Mouse (Mus musculus) neural tube, embryonic 10.5 days (tissue): ENCODE measurements around the gene Cpne6.

ENCODE experiments used
- DNase-seq: peaks from one replicate; pipeline ENCODE4 v3.0.0-alpha.2; 2017; ENCODE audit warnings: low spot score; ENCODE audit errors: extremely low spot score

Gene Cpne6

GRCm38 (mm10) chr14:55510125-55510731, at the start of gene Cpne6:
Gene Cpne6 (plus strand): TSS chr14:55510445.
- DNase-seq = no peak

DNA sequence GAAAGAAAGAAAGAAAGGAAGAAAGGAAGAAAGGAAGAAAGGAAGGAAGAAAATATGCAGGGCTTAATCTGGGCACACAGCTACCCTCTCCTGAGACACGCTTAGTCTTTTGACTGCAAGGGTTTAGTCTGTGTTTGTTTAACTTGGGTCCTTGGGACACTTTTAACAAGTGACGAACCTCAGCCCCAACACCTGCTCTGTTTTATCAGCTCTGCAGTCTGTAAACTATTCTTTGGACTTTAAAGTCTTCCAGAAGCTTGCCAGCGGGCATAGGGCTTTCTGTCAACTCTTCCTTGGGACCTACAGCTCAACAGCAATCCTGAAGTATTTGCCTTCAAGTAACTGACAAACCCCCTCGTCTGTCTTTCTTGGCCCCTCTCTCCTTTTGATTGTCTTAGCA, 48.5 kb upstream of the Cpne6 start:
- DNase-seq = no peak

DNA sequence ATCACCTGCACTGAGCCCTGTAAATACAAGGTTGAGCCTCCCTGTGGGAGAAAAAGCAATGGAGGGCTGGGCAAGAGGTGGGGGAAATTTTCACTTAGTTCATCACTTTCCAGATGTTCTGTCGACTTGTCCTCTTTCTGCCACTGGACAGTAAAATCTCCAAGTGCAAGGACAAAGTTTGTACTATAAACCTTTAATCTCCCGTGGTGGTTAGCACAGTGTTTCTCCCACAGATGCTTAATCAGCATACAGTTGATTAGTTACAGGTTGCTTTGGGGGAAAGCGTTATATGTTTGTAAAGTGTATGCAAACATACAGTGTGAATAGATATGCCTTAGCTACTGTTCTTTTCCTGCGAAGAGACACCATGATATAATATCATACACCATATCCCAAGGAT, 43.8 kb upstream of the Cpne6 start:
- DNase-seq = no peak

- DNase-seq = no peak
These were observed 43.1 kb upstream of the Cpne6 start for GRCm38 (mm10) chr14:55467108-55467507.

DNA sequence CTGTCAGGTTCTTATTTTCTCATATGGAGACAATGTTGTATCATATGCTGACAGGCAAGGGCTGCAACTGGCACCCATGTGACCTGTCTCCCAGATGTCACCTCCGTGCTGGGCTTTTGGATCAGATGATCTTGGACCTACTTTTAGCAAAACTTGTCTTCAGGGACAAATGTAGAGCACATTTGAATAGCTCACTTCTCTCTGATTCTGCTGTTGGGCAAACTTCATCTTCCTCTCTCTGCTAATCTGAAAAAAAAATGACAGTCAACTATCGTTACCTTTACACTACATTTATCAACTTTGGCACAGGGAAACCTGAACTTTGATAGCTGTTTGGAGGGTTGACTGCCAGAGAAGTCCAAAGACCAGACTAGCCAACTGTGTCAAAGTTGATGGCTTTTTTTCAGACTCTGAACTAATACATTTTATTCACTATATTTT, 41.9 kb upstream of the Cpne6 start:
- DNase-seq = no peak

DNA sequence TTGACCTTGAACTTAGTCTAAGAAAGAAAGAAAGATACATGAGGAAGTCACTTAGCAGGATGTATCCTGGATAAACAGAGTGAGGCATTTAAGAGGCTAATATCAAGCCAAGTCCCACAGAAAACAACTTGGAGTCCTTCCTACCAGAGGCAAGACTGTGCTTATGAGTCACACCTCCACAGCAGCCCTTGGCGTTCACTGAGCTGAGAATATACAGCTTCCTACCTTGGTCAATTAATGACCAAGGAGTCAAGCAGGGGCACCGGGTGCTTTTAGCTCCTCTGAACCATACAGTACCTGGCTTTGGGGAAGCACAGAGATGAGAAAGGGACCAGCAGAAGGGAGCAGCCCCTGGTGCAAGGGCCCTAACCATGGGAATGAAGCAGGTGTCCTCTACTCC, 41.2 kb upstream of the Cpne6 start:
- no peak for DNase-seq

DNA sequence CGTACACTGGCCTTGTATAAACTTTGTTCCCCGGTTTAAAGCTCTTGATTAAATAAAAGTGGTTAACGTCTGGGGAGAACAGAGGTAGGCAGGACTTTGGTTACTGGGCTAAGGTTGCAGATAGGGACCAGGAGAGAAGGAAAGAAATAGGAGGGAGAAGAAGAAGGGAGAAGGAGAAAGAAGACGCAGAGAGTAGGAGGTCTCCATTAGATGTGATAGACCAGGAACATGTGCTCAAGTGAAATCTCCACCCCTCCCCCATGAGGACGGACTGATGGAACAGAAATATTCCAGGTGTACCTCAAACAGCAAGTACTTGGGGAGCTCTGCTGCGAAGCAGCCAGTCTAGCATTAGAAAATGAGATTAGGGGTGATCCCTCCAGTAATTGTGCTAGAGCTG, 40.4 kb upstream of the Cpne6 start:
- DNase-seq = no peak

GRCm38 (mm10) chr14:55470806-55471205, 39.4 kb upstream of the Cpne6 start:
- DNase-seq = no peak

DNA sequence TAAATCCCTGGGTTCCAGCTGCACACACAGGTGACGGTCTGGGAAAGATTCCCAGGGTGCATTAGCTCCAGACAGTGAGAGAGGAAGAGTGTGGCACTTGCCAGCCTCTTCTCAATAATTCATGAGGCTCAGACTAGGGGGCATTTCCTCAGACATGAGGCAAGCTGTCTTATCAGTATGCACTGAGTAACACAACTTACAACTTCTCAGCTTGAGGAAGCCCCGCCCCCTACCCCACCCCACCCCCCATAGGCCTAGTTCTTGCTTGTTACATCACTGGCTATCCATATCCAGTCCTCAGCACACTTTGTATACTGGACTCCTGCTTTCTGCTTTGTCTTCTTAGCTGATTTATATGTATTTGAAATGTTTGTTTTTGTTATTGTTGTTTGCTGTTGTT, 34.6 kb upstream of the Cpne6 start:
- DNase-seq = no peak

GRCm38 (mm10) chr14:55477421-55477820, 32.8 kb upstream of the Cpne6 start:
- no peak for DNase-seq

DNA sequence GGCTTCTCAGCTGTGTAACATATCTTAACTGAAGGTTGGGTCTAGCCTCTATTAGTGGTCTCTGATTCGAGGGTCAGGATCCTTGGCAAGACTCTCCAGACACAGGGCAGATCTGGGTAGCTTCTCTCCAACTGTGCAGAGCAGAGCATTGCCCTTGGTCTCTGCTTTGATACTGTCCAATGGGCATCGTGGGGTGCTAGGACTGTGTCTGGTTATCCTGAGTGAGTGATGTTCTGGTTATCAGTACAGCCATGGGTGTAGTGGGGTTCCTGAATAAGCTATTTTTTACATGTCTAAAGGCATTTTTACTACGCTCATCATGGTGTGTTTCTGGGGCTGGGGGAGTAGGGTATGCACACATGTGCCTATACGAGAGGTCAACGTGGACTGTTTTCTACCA, 32.4 kb upstream of the Cpne6 start:
- DNase-seq = no peak

GRCm38 (mm10) chr14:55478651-55479599, 31.3 kb upstream of the Cpne6 start, which contains the start of gene Dhrs4:
Gene Dhrs4 (plus strand): TSS chr14:55478758.
- DNase-seq = peak; percentile 85

GRCm38 (mm10) chr14:55479629-55480028, 30.6 kb upstream of the Cpne6 start:
- no peak for DNase-seq

DNA sequence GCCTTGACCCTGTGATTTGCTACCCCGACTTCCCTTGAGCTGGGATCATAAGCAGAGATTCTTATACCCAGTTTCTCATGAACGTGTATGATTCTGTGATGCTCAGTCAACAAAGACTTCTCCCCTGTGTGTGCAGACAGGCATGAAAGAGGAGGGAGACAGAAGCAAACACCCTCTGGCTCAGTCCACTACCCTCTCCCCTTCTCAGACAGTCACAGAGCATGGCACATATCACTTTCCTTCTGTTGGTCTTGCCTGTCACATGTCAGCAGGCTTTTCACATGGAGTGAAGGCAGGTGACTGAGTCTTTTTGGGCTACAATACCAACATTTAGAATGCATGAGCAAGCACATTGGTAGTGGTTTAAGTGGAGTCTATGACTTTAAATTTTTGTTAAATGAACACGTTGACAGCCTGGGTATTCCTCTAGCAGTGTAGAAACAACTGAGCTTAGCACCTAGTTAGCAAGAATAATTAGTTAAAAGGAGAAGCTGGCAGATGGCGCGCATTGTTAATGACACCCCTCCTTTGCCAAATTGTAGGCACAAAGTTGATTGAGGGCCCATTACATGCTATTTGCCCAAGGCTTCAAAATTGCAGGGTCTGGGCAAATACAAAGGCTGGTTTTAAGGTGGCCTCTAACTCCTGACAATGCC, 25.7 kb upstream of the Cpne6 start:
- DNase-seq = no peak

GRCm38 (mm10) chr14:55486836-55487235, 23.4 kb upstream of the Cpne6 start:
- DNase-seq = no peak

- DNase-seq = peak; percentile 79
These were observed 19.7 kb upstream of the Cpne6 start, which contains the start of gene Carmil3 for GRCm38 (mm10) chr14:55490361-55491201. Gene Carmil3 (plus strand): TSS chr14:55490651.

DNA sequence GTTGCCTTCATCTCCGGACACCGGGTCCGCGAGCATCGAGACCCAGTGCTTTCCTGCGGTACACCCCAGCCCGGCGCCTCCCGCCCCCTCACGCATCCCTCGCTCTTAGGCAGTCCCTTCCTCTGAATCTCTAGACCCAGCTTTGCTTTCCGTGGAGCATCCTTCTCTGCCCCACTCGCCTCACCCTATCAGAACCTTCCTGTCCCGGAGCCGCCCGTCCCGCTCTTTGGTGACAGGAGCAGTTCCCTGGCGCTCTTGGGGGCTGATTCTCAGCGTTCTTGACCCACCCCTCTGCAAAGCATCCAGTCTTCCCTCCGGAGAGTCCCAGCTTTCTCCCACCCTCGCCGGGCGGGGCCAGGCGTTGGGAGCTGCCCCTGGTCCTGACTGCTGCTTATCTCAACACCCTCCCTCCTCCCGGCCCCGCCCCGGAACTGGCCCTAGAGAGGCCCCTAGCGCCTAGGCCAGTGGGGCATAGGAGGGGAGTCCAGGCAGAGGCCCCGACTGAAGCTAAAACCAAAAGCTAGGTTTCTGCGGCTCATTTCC, 18.9 kb upstream of the Cpne6 start:
- DNase-seq = no peak

GRCm38 (mm10) chr14:55492103-55492502, 18.1 kb upstream of the Cpne6 start:
- no peak for DNase-seq

GRCm38 (mm10) chr14:55495509-55496240, 14.6 kb upstream of the Cpne6 start:
- DNase-seq = no peak
